Mouse (Mus musculus) limb, embryonic 14.5 days (tissue): ENCODE measurements at regions not wholly inside any gene's neighbourhood (a gene's known extent, or its start where the extent isn't known, plus 50 kb on each side); places are given as distances from the start of the nearest gene placed in this dataset.

Experiments used
- ATAC-seq: fragments of 200-750 bp; cut with Nextera tagmentation; 2 replicates; pipeline ENCODE4 v1.8.0; 2017; ENCODE audit warnings: low read depth, moderate number of reproducible peaks, moderate TSS enrichment; ENCODE audit not compliant: low FRiP score
- DNase-seq: peaks from one replicate; pipeline ENCODE4 v3.0.0-alpha.2; 2015; ENCODE audit warnings: low spot score
- H3K27ac ChIP-seq: fragments of 300-500 bp; sonication (generic); replicated peaks from 2 replicates; pipeline ENCODE4 v1.5.1; 2014; ENCODE audit warnings: low read depth, mild to moderate bottlenecking, low read length, moderate library complexity, mixed read lengths
- H3K27me3 ChIP-seq: fragments of 300-500 bp; sonication (generic); 2 replicates; pipeline ENCODE4 v1.6.1; 2014; ENCODE audit warnings: low read length, mixed read lengths; ENCODE audit not compliant: control insufficient read depth, insufficient read depth
- H3K36me3 ChIP-seq: fragments of 300-500 bp; sonication (generic); 2 replicates; pipeline ENCODE4 v1.6.1; 2014; ENCODE audit warnings: mild to moderate bottlenecking, low read length, moderate library complexity, mixed read lengths; ENCODE audit not compliant: control insufficient read depth, insufficient read depth
- H3K4me1 ChIP-seq: fragments of 300-500 bp; sonication (generic); 2 replicates; pipeline ENCODE4 v1.6.1; 2014; ENCODE audit warnings: antibody characterized with exemption, low read length, mixed read lengths; ENCODE audit not compliant: control insufficient read depth, insufficient read depth
- H3K4me2 ChIP-seq: fragments of 300-500 bp; sonication (generic); replicated peaks from 2 replicates; pipeline ENCODE4 v1.6.1; 2014; ENCODE audit warnings: low read depth, mild to moderate bottlenecking, low read length, moderate library complexity; ENCODE audit not compliant: severe bottlenecking
- H3K4me3 ChIP-seq: fragments of 300-500 bp; sonication (generic); replicated peaks from 2 replicates; pipeline ENCODE4 v1.5.1; 2014; ENCODE audit warnings: low read length
- H3K9ac ChIP-seq: fragments of 300-500 bp; sonication (generic); 2 replicates; pipeline ENCODE4 v1.6.1; 2014; ENCODE audit warnings: mild to moderate bottlenecking, low read depth, low read length, moderate library complexity; ENCODE audit not compliant: severe bottlenecking
- H3K9me3 ChIP-seq: fragments of 300-500 bp; sonication (generic); 2 replicates; pipeline ENCODE4 v1.6.1; 2016; ENCODE audit warnings: low read length; ENCODE audit not compliant: control insufficient read depth
- POLR2A ChIP-seq: fragments of 200-500 bp; IDR thresholded peaks from 2 replicates; pipeline ENCODE4 v1.8.0; 2012; ENCODE audit warnings: inconsistent platforms, mild to moderate bottlenecking, moderate library complexity, borderline replicate concordance; ENCODE audit not compliant: insufficient read depth, insufficient read length; ENCODE audit errors: extremely low read depth
- WGBS: fragments of 180-500 bp; shearing (Covaris S2); extraction: QIAGEN DNeasy Blood & Tissue Kit; methylation state at CpG from one replicate; pipeline ENCODE4 v1.1.7; 2014; 5-methylcytosine and 5-hydroxymethylcytosine counted together

DNA sequence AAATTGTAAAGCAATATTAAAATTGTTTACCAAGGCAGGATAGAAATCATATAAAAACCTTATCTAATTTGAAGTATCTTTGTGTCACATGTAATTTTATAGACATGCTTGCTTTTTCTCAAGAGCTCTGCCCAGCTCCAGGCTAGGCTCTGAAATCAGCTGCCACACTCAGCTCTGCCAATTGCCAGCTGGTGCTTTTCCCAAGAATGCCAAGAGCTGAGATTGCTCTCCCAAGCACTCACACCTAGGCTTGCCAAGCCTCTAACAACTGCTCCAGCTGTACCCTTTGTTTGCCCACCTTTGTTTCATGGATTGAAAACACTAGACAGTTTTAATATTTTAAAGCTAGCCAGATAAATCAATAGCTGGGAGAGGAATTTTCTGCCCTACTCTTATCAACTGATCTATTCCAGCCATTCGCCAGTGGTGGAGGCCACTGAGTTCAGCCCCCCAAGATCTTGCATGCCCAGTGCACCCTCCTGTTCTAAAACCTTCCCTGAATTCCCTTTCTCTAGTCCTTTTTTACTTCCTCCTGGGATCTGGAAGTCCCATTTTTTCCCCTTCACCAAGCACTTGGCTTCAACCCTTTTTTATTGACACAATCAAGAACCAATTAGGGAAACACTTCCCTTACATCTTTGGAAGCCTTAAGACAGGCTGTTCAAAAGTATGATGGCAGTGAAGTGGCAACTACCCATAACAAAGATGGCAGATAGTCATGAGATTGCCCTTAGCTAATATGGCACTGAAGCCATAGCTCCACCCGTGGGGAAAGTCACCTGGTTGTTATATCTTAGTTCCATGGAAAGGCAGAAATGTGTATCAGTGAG is 110.8 kb upstream of the Col11a1 start:
- Histone ChIP-seq H3K9ac (no peak overlapping the region), H3K4me2 (no peak overlapping the region), H3K9me3 (no peaks in the 10 kb centered on the region), H3K27ac (no peak overlapping the region), H3K36me3 (no peaks in the 10 kb centered on the region), H3K4me3 (no peak overlapping the region), H3K27me3 (no peaks in the 10 kb centered on the region), H3K4me1 (no peaks in the 10 kb centered on the region)
- WGBS: 81% methylated on average over 2 of the region's 2 CpGs
- TF ChIP-seq POLR2A: no peak
- ATAC-seq: no peak
- no peak for DNase-seq

DNA sequence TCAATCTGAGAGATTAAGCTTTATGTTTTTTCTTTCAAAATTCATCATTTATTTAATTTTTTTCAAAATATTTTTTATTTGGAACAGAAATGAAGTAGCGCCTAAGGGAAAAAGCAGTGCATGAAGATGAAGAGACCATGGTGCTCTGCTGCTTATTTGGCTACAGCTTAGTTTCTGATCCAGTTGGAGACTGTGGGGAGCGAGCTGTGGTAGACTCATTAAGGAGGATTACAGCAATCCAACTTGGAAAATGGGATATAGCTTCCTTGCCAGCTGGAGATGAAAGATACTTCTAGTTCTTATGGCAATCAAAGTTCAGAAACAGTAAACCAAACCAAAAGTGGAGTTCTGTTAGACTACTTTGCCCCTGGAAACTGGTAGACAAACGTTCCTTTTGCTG is 98.8 kb upstream of the Col11a1 start:
- Histone ChIP-seq H3K27me3 (no peaks in the 10 kb centered on the region), H3K27ac (no peak overlapping the region), H3K9me3 (no peaks in the 10 kb centered on the region), H3K9ac (no peak overlapping the region), H3K4me3 (no peak overlapping the region), H3K4me1 (no peaks in the 10 kb centered on the region), H3K36me3 (no peaks in the 10 kb centered on the region), H3K4me2 (no peak overlapping the region)
- TF ChIP-seq POLR2A: no peak
- WGBS: 62% methylated on average over 3 of the region's 3 CpGs
- ATAC-seq (no peak), DNase-seq (no peak)

DNA sequence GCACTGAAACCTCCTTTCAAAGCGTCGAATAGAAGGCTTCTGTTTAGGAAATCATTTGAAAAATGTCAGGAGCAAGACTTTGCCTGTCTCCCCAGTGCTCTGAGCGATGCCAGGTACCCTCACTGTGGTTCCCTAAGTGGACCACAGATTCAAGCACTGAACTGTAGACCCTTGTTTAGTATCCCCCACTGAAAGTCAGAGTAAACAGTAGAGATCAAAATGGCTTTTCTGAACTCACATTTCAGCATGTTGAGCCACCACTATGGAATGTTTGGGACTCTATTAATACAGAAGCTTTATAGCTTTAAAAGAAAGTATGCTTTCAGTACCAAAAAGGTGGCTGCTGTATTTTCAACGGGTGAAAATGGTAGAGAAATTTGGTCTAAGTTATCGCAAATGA is 79.8 kb upstream of the Col11a1 start:
- Histone ChIP-seq H3K9ac (no peak overlapping the region), H3K27ac (no peak overlapping the region), H3K36me3 (no peaks in the 10 kb centered on the region), H3K9me3 (no peaks in the 10 kb centered on the region), H3K4me2 (no peak overlapping the region), H3K27me3 (no peaks in the 10 kb centered on the region), H3K4me3 (no peak overlapping the region), H3K4me1 (peaks cover 3% of the 10 kb centered on the region; the same call in 1 of the 2 replicates)
- no peak for ATAC-seq
- DNase-seq: peak; percentile 4
- TF ChIP-seq POLR2A: no peak
- 68% methylated on average over 5 of the region's 5 CpGs for WGBS

DNA sequence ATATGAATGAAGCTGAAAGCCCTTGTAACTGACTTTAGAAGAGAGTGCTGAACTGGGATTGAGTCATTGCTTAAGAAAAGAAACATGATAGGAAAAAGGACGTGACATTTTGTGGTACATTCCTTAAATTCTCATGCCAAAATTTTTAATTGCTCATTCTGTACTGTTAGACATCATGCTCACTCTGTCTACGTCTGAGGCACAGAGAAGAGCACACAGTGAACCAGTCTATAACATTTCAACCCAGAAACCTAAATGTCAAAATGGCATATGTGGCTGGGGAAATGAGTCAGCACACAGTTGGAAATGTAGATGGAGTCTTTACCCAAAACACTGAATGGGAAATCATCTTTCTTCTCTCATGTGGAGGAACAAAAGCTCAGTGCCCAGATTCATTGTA is 77.9 kb upstream of the Col11a1 start:
- no peak overlapping the region for H3K27ac ChIP-seq
- peaks cover 3% of the 10 kb centered on the region; the same call in 1 of the 2 replicates for H3K4me1 ChIP-seq
- no peak for ATAC-seq
- H3K4me3 ChIP-seq: no peak overlapping the region
- no peak overlapping the region for H3K9ac ChIP-seq
- 53% methylated on average over 2 of the region's 2 CpGs for WGBS
- no peak for DNase-seq
- H3K27me3 ChIP-seq: no peaks in the 10 kb centered on the region
- H3K9me3 ChIP-seq: no peaks in the 10 kb centered on the region
- no peak for TF ChIP-seq POLR2A
- H3K36me3 ChIP-seq: no peaks in the 10 kb centered on the region
- no peak overlapping the region for H3K4me2 ChIP-seq

DNA sequence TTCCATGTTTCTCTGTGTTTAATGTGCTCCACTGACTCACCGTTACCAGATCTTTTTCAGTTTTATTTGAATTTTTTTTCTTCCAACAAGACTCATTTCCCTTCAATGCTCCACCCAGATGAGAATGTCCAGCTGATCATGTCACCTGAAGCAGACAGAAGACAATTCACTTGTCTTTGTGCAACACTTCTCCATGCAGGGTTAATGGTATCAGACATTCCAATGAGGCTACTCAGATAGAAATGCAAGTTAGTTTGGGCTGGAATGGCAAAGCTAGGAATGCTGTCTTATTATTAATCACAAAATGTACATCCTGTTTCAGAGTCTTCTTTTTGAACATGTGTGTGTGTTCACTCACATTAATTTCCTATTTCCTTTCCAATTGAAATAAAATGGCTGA is 77.2 kb upstream of the Col11a1 start:
- Histone ChIP-seq H3K4me3 (no peak overlapping the region), H3K27me3 (no peaks in the 10 kb centered on the region), H3K4me1 (peaks cover 3% of the 10 kb centered on the region; the same call in 1 of the 2 replicates), H3K4me2 (no peak overlapping the region), H3K9ac (no peak overlapping the region), H3K36me3 (no peaks in the 10 kb centered on the region), H3K27ac (no peak overlapping the region), H3K9me3 (no peaks in the 10 kb centered on the region)
- TF ChIP-seq POLR2A: no peak
- DNase-seq (no peak), ATAC-seq (no peak)
- 75% methylated on average over 1 of the region's 1 CpGs for whole genome bisulfite sequencing
